In genomic region chr7:44589149-44589548, GRCm38 (mm10) we compare ENCODE assay signal across 1 mouse cellular context.
TF ChIP-seq lines count a peak whose summit lies in the region.

No protein-coding gene starts in this region.

TF ChIP-seq in myocyte, 11 proteins besides CTCF, POLR2A, EP300 and RAD21 (continued from another document):
- no peak for TF ChIP-seq REST (IDR thresholded peaks at IDR 0.05; ENCODE audit: insufficient read depth, insufficient read length)
